Mouse (Mus musculus) lung, adult 2 months (tissue): ENCODE measurements around the gene Mogat2.

Experiments
- CTCF ChIP-seq: fragments of 200-500 bp; IDR thresholded peaks from 2 replicates; pipeline ENCODE4 v1.5.1; 2011; ENCODE audit warnings: mild to moderate bottlenecking, low read length, control low read depth; ENCODE audit not compliant: insufficient read depth
- POLR2A ChIP-seq: fragments of 200-500 bp; IDR thresholded peaks from 2 replicates; pipeline ENCODE4 v1.6.1; 2011; ENCODE audit warnings: low read depth, mild to moderate bottlenecking, control low read depth, low read length, borderline replicate concordance; ENCODE audit errors: extremely low read depth

DNA sequence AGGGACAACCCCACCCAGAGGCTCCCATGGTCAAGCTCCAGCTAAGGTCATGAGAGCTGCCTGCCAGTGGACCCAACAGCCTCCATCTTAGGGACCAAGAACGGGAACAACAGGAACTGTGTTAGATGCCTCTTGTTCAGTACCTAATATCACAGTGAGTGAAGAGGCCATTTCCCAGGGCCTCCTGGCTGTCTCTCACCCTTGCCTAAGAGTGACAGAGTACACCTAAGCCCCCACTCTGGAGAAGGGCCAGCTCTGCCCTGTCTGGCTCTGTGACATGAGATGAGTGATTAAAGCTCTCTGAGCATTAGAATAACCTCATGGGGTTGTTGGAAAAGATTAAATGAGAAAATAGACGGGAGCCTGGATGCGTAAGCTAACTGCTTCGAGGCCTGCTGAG, 64.4 kb downstream of the Mogat2 start:
- TF ChIP-seq CTCF (no peak), POLR2A (no peak)
